Mouse (Mus musculus): ENCODE data around the gene H2-Ke6.

GRCm38 (mm10) chr17:34026917-34027655 lies 774 bp downstream of the H2-Ke6 start:
- TF ChIP-seq POLR2A (IDR thresholded peaks at IDR 0.05; ENCODE audit: low read depth, low read length) (no peak), CTCF (IDR thresholded peaks at IDR 0.05; ENCODE audit: extremely low read depth, insufficient read depth, insufficient read length, insufficient replicate concordance) (no peak)

All from spleen, adult 2 months (tissue).